Mouse (Mus musculus) MEL (cell line): ENCODE data around the gene Gpatch2. TPM values are rescaled to one million over a fixed set of nuclear protein-coding genes. Genes with fewer than 3 reads are reported as not detected.

Experiments used
- DNase-seq: peaks from one replicate; pipeline ENCODE4 v3.0.0; 2011; ENCODE audit warnings: low read depth, low spot score
- H3K27ac ChIP-seq: 2 replicates; pipeline ENCODE4 v1.5.1; 2012; ENCODE audit warnings: low read depth, mild to moderate bottlenecking, control low read depth, low read length, moderate library complexity; ENCODE audit not compliant: control insufficient read depth
- H3K27me3 ChIP-seq, 2 experiments: fragments of 150-350 bp in 1 of 2; sonication (generic) in 1 of 2; 2 replicates each; pipeline ENCODE4 v1.6.1; 2012; ENCODE audit warnings: low read length in 2 of 2, mild to moderate bottlenecking in 2 of 2, improper control_type of control experiment in 1 of 2, moderate library complexity in 1 of 2; ENCODE audit not compliant: insufficient read depth in 2 of 2, control insufficient read depth in 1 of 2
- H3K36me3 ChIP-seq, 2 experiments: 2 replicates each; pipeline ENCODE4 v1.6.1; 2012 to 2014; ENCODE audit warnings: low read length in 2 of 2, improper control_type of control experiment in 1 of 2, inconsistent platforms in 1 of 2, mild to moderate bottlenecking in 1 of 2; ENCODE audit not compliant: insufficient read depth in 2 of 2, control insufficient read depth in 1 of 2
- H3K4me1 ChIP-seq, 2 experiments: fragments of 150-350 bp in 1 of 2; sonication (generic) in 1 of 2; 2 replicates each; pipeline ENCODE4 v1.6.1; 2012; ENCODE audit warnings: low read length in 2 of 2, improper control_type of control experiment in 1 of 2, mild to moderate bottlenecking in 1 of 2; ENCODE audit not compliant: insufficient read depth in 2 of 2, control insufficient read depth in 1 of 2
- H3K4me3 ChIP-seq, 2 experiments: fragments of 150-350 bp in 1 of 2; sonication (generic) in 1 of 2; 2 replicates each; pipeline ENCODE4 v1.5.1; 2012; ENCODE audit warnings: low read depth in 2 of 2, low read length in 2 of 2, mild to moderate bottlenecking in 2 of 2, moderate library complexity in 2 of 2, control low read depth in 1 of 2, improper control_type of control experiment in 1 of 2; ENCODE audit not compliant: control insufficient read depth in 1 of 2, insufficient read depth in 1 of 2
- H3K79me2 ChIP-seq: 2 replicates; pipeline ENCODE4 v1.6.1; 2012; ENCODE audit warnings: mild to moderate bottlenecking, low read length, moderate library complexity; ENCODE audit not compliant: control insufficient read depth, poor library complexity, insufficient read depth
- H3K9ac ChIP-seq: 2 replicates; pipeline ENCODE4 v1.6.1; 2012; ENCODE audit warnings: low read depth, mild to moderate bottlenecking, control low read depth, low read length, moderate library complexity; ENCODE audit not compliant: control insufficient read depth, poor library complexity, severe bottlenecking
- H3K9me3 ChIP-seq: fragments of 150-350 bp; sonication (generic); replicated peaks from 2 replicates; pipeline ENCODE4 v1.6.1; 2012; ENCODE audit warnings: mild to moderate bottlenecking, low read length, improper control_type of control experiment, moderate library complexity; ENCODE audit not compliant: insufficient read depth
- BHLHE40 ChIP-seq: IDR thresholded peaks from 2 replicates; pipeline ENCODE4 v1.6.1; 2012; ENCODE audit warnings: low read depth, mild to moderate bottlenecking, inconsistent platforms, low read length, improper control_type of control experiment, borderline replicate concordance
- CHD1 ChIP-seq: IDR thresholded peaks from 2 replicates; pipeline ENCODE4 v1.6.1; 2012; ENCODE audit warnings: low read depth, mild to moderate bottlenecking, inconsistent platforms, low read length, improper control_type of control experiment
- CHD2 ChIP-seq: IDR thresholded peaks from 2 replicates; pipeline ENCODE4 v1.6.1; 2011; ENCODE audit warnings: low read length, improper control_type of control experiment
- CTCF ChIP-seq, 3 experiments: IDR thresholded peaks in 2 of 3; conservative IDR thresholded peaks in 1 of 3; 2 replicates each; pipeline ENCODE4 v1.5.1; 2011 to 2012; ENCODE audit warnings: low read length in 3 of 3, low read depth in 2 of 3, mild to moderate bottlenecking in 2 of 3, improper control_type of control experiment in 1 of 3, inconsistent platforms in 1 of 3, mixed read lengths in 1 of 3, moderate library complexity in 1 of 3; ENCODE audit not compliant: control insufficient read depth in 1 of 3, insufficient read depth in 1 of 3, poor library complexity in 1 of 3, severe bottlenecking in 1 of 3
- E2F4 ChIP-seq: IDR thresholded peaks from 2 replicates; pipeline ENCODE4 v1.6.1; 2011; ENCODE audit warnings: low read depth, low read length, improper control_type of control experiment, borderline replicate concordance
- EP300 ChIP-seq, 2 experiments: IDR thresholded peaks; 2 replicates each; pipeline ENCODE4 v1.6.1; 2011; ENCODE audit warnings: improper control_type of control experiment in 2 of 2, low read length in 2 of 2, low read depth in 1 of 2, mild to moderate bottlenecking in 1 of 2
- GABPA ChIP-seq: IDR thresholded peaks from 2 replicates; pipeline ENCODE4 v1.6.1; 2012; ENCODE audit warnings: low read depth, mild to moderate bottlenecking, inconsistent platforms, low read length, improper control_type of control experiment, moderate library complexity
- GATA1 ChIP-seq: IDR thresholded peaks from 2 replicates; pipeline ENCODE4 v1.6.1; 2011; ENCODE audit warnings: low read depth, low read length, improper control_type of control experiment
- HCFC1 ChIP-seq: IDR thresholded peaks from 2 replicates; pipeline ENCODE4 v1.6.1; 2012; ENCODE audit warnings: low read depth, mild to moderate bottlenecking, inconsistent platforms, low read length, improper control_type of control experiment, moderate library complexity
- JUND ChIP-seq: IDR thresholded peaks from 2 replicates; pipeline ENCODE4 v1.6.1; 2011; ENCODE audit warnings: low read depth, mild to moderate bottlenecking, improper control_type of control experiment, low read length
- MAFK ChIP-seq: IDR thresholded peaks from 2 replicates; pipeline ENCODE4 v1.6.1; 2011; ENCODE audit warnings: low read depth, mild to moderate bottlenecking, low read length, improper control_type of control experiment, borderline replicate concordance
- MAX ChIP-seq: IDR thresholded peaks from 2 replicates; pipeline ENCODE4 v1.6.1; 2011; ENCODE audit warnings: low read length, improper control_type of control experiment
- MXI1 ChIP-seq: IDR thresholded peaks from 2 replicates; pipeline ENCODE4 v1.6.1; 2011; ENCODE audit warnings: mild to moderate bottlenecking, low read depth, low read length, improper control_type of control experiment
- NRF1 ChIP-seq: IDR thresholded peaks from 2 replicates; pipeline ENCODE4 v1.6.1; 2014; ENCODE audit warnings: low read depth, mild to moderate bottlenecking, inconsistent platforms, low read length, improper control_type of control experiment, moderate library complexity; ENCODE audit not compliant: poor library complexity, insufficient read depth, severe bottlenecking
- POLR2A ChIP-seq, 2 experiments: IDR thresholded peaks; 2 replicates each; pipeline ENCODE4 v1.6.1; 2011 to 2012; ENCODE audit warnings: low read length in 2 of 2, mild to moderate bottlenecking in 2 of 2, control low read depth in 1 of 2, improper control_type of control experiment in 1 of 2, low read depth in 1 of 2, moderate library complexity in 1 of 2; ENCODE audit not compliant: control insufficient read depth in 1 of 2, insufficient read depth in 1 of 2, poor library complexity in 1 of 2
- POLR2AphosphoS2 ChIP-seq: IDR thresholded peaks from 2 replicates; pipeline ENCODE4 v1.6.1; 2011; ENCODE audit warnings: low read length, improper control_type of control experiment
- RAD21 ChIP-seq: IDR thresholded peaks from 2 replicates; pipeline ENCODE4 v1.6.1; 2011; ENCODE audit warnings: mild to moderate bottlenecking, low read depth, low read length, improper control_type of control experiment
- SIN3A ChIP-seq: IDR thresholded peaks from 2 replicates; pipeline ENCODE4 v1.6.1; 2012; ENCODE audit warnings: low read length, improper control_type of control experiment, inconsistent platforms
- TCF12 ChIP-seq: IDR thresholded peaks from 2 replicates; pipeline ENCODE4 v1.6.1; 2014; ENCODE audit warnings: low read depth, mild to moderate bottlenecking, inconsistent platforms, low read length, improper control_type of control experiment, moderate library complexity
- ZC3H11A ChIP-seq: IDR thresholded peaks from 2 replicates; pipeline ENCODE4 v1.6.1; 2012; ENCODE audit warnings: low read depth, mild to moderate bottlenecking, inconsistent platforms, low read length, improper control_type of control experiment
- ZKSCAN1 ChIP-seq: IDR thresholded peaks from 2 replicates; pipeline ENCODE4 v1.6.1; 2012; ENCODE audit warnings: low read depth, mild to moderate bottlenecking, inconsistent platforms, low read length, improper control_type of control experiment, moderate library complexity
- ZNF384 ChIP-seq: IDR thresholded peaks from 2 replicates; pipeline ENCODE4 v1.6.1; 2012; ENCODE audit warnings: low read depth, mild to moderate bottlenecking, inconsistent platforms, low read length, improper control_type of control experiment
- polyA plus RNA-seq, 2 experiments: library from polyadenylated mRNA; stranded (reverse) in 1 of 2; unstranded in 1 of 2; fragments of >175 nt in 1 of 2; fragments of >200 nt in 1 of 2; gene quantifications; 2 replicates each; pipeline versions ENCODE4 v1.2.1 to v1.2.4; 2012; ENCODE audit warnings: low replicate concordance in 2 of 2, low read depth in 1 of 2; ENCODE audit not compliant: insufficient read length in 2 of 2, insufficient read depth in 1 of 2, missing spikeins in 1 of 2
- total RNA-seq: library from RNA; depleted of rRNA; stranded (reverse); fragments of 300-350 nt; gene quantifications from 2 replicates; pipeline ENCODE4 v1.2.3, GENCODE M21; 2012

The Gpatch2 gene
- total and polyA plus RNA-seq, 3 experiments, result 14.5 to 15.3 TPM; not detected in 1

DNA sequence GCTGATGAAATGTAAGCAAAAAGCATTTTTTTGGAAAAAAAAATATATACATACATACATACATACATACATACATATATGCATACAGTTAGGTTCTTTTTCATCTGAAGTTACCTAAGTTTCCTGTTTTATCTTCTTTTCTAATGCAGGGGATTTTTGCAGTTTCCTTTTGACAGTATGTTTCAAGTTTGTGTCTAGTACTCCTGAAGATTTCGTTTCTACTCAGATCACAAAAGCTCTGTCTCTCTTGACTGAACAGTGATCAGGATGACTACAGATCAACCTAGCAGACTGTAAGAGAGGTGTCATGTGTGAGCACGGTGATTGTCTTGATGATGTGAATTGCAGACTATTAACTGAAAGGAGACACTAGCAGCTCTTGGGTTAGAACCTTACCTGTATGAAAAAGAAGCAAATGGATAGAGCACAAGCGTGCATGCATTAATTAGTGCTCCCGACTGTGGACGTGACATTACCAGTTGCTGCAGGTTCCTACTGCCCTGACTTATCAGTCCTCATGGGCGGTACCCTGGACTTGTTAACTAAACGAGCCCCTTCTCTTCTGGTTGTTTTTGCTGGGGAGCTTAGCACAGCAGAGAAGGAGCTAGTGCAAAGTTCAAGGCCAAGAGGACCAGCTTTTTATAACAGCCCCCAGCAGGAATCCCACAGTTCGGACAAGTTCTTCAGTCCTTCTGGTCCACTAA is 107.3 kb downstream of the Gpatch2 start:
- no peaks in the 10 kb centered on the region for H3K9me3 ChIP-seq
- no peak for DNase-seq
- TF ChIP-seq RAD21 (no peak), GATA1 (no peak), E2F4 (no peak), ZKSCAN1 (no peak), MAX (no peak), GABPA (no peak), CHD2 (no peak), TCF12 (no peak), POLR2A (IDR thresholded peaks at IDR 0.05; ENCODE audit: control insufficient read depth in 1 of 2, insufficient read depth in 1 of 2, low read depth in 1 of 2, low read length in 2 of 2, poor library complexity in 1 of 2) (no peak), JUND (no peak), EP300 (IDR thresholded peaks at IDR 0.05; ENCODE audit: low read depth in 1 of 2, low read length in 2 of 2) (no peak), CHD1 (no peak), BHLHE40 (no peak), MAFK (no peak), ZNF384 (no peak), NRF1 (no peak), HCFC1 (no peak), SIN3A (no peak), POLR2AphosphoS2 (no peak)
- no peaks in the 10 kb centered on the region for H3K27me3 ChIP-seq
- no peak overlapping the region for H3K9ac ChIP-seq
- no peaks in the 10 kb centered on the region for H3K4me1 ChIP-seq
- H3K27ac ChIP-seq, result no peak overlapping the region
- H3K4me3 ChIP-seq, result no peak overlapping the region
- H3K36me3 ChIP-seq, result no peaks in the 10 kb centered on the region; a peak in 1 of 4 replicates
- no peaks in the 10 kb centered on the region for H3K79me2 ChIP-seq

DNA sequence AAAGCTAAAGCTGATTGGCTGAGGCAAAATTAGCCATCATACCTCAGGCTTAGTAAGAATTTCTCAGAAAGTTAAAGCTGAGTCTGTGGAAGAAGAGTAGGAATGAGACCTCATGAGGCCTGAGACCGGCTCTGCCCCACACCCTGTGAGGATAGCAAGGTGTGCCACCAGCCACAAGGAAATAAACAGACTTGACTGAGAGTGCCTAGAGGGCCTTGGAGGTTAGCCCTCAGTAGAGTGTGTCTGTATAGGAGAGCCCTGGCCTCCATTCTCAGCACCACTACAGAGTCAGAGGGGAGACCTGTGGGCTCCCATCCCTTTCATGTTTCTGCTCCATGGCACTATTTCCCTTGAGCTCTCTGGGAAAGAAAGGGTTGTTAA is 107.9 kb downstream of the Gpatch2 start:
- DNase-seq, result no peak
- Histone ChIP-seq H3K27me3 (no peaks in the 10 kb centered on the region), H3K27ac (no peak overlapping the region), H3K9ac (no peak overlapping the region), H3K36me3 (no peaks in the 10 kb centered on the region; a peak in 1 of 4 replicates), H3K9me3 (no peaks in the 10 kb centered on the region), H3K4me1 (no peaks in the 10 kb centered on the region), H3K79me2 (no peaks in the 10 kb centered on the region), H3K4me3 (no peak overlapping the region)
- no peak for TF ChIP-seq E2F4
- TF ChIP-seq MXI1, result no peak
- TF ChIP-seq ZC3H11A, result no peak
- no peak for TF ChIP-seq HCFC1
- TF ChIP-seq MAFK, result no peak
- no peak for TF ChIP-seq BHLHE40
- no peak for TF ChIP-seq CTCF (IDR thresholded peaks at IDR 0.05 in 2 of 3, conservative IDR thresholded peaks at IDR 0.05 in 1 of 3; ENCODE audit: control insufficient read depth in 1 of 3, insufficient read depth in 1 of 3, low read depth in 2 of 3, low read length in 3 of 3, poor library complexity in 1 of 3, severe bottlenecking in 1 of 3)
- TF ChIP-seq NRF1, result no peak
- TF ChIP-seq ZNF384, result no peak
- no peak for TF ChIP-seq POLR2AphosphoS2
- TF ChIP-seq JUND, result no peak
- TF ChIP-seq, all 39 proteins: peak for 0
